Mouse (Mus musculus): ENCODE results near the gene Tcfl5. TPM values are rescaled to one million over a fixed set of nuclear protein-coding genes. Genes with fewer than 3 reads are reported as not detected.
A peak's percentile ranks its signal among the peaks of the same experiment; 100 is the strongest.

The Tcfl5 gene
- polyA plus RNA-seq (2016; fragmentation: Nextera tagmentation; extraction: Ambion mirVana): 0.06 and 0.20 TPM in 2 replicates

GRCm38 (mm10) chr2:180642555-180643260 lies at the start of gene Tcfl5:
Tcfl5 (minus strand) TSS chr2:180642708.
- Histone ChIP-seq H3K27ac (no peak within 1 kb of the TSS), H3K36me3 (no peaks in the 10 kb centered on the region), H3K4me3 (peak within 1 kb of the TSS; percentile 55), H3K9me3 (peaks cover 16% of the 10 kb centered on the region), H3K4me1 (peaks cover 7% of the 10 kb centered on the region; the same call in 1 of the 2 replicates), H3K27me3 (ENCODE audit: insufficient read depth, poor library complexity, severe bottlenecking) (peaks cover 53% of the 10 kb centered on the region)
- 6% methylated on average over 56 of the region's 56 CpGs for WGBS
- peak; percentile 72 for DNase-seq (ENCODE audit: low spot score)

GRCm38 (mm10) chr2:180689841-180690240 lies 47.3 kb upstream of the Tcfl5 start:
- DNase-seq (ENCODE audit: low spot score): no peak
- Histone ChIP-seq H3K4me3 (no peak overlapping the region), H3K36me3 (peaks cover 62% of the 10 kb centered on the region), H3K4me1 (peaks cover 8% of the 10 kb centered on the region; the same call in 1 of the 2 replicates), H3K9me3 (no peaks in the 10 kb centered on the region), H3K27ac (no peak overlapping the region), H3K27me3 (ENCODE audit: insufficient read depth, poor library complexity, severe bottlenecking) (no peaks in the 10 kb centered on the region)
- WGBS: 89% methylated on average over 5 of the region's 5 CpGs

- Histone ChIP-seq H3K27ac (no peak overlapping the region), H3K4me1 (no peaks in the 10 kb centered on the region), H3K4me3 (no peak overlapping the region), H3K27me3 (ENCODE audit: insufficient read depth, poor library complexity, severe bottlenecking) (no peaks in the 10 kb centered on the region), H3K9me3 (no peaks in the 10 kb centered on the region), H3K36me3 (peaks cover 93% of the 10 kb centered on the region)
- DNase-seq (ENCODE audit: low spot score): no peak
- 79% methylated on average over 4 of the region's 4 CpGs for WGBS
Measured at GRCm38 (mm10) chr2:180684031-180684430, 41.5 kb upstream of the Tcfl5 start.

GRCm38 (mm10) chr2:180683524-180683923 lies 41.0 kb upstream of the Tcfl5 start:
- Histone ChIP-seq H3K27ac (no peak overlapping the region), H3K27me3 (ENCODE audit: insufficient read depth, poor library complexity, severe bottlenecking) (no peaks in the 10 kb centered on the region), H3K36me3 (peaks cover 88% of the 10 kb centered on the region), H3K4me1 (no peaks in the 10 kb centered on the region), H3K4me3 (no peak overlapping the region), H3K9me3 (no peaks in the 10 kb centered on the region)
- DNase-seq (ENCODE audit: low spot score): no peak
- 76% methylated on average over 2 of the region's 2 CpGs for WGBS

GRCm38 (mm10) chr2:180681225-180681624 lies 38.7 kb upstream of the Tcfl5 start:
- no peak overlapping the region for H3K4me3 ChIP-seq
- H3K4me1 ChIP-seq: no peaks in the 10 kb centered on the region
- no peak for DNase-seq (ENCODE audit: low spot score)
- H3K27ac ChIP-seq: no peak overlapping the region
- peaks cover 65% of the 10 kb centered on the region for H3K36me3 ChIP-seq
- 73% methylated on average over 2 of the region's 2 CpGs for whole genome bisulfite sequencing
- H3K27me3 ChIP-seq (ENCODE audit: insufficient read depth, poor library complexity, severe bottlenecking): no peaks in the 10 kb centered on the region
- H3K9me3 ChIP-seq: no peaks in the 10 kb centered on the region

- H3K9me3 ChIP-seq: no peaks in the 10 kb centered on the region
- WGBS: 28% methylated on average over 4 of the region's 4 CpGs
- no peak overlapping the region for H3K4me3 ChIP-seq
- no peaks in the 10 kb centered on the region for H3K4me1 ChIP-seq
- H3K27me3 ChIP-seq (ENCODE audit: insufficient read depth, poor library complexity, severe bottlenecking): no peaks in the 10 kb centered on the region
- peaks cover 54% of the 10 kb centered on the region for H3K36me3 ChIP-seq
- no peak for DNase-seq (ENCODE audit: low spot score)
- H3K27ac ChIP-seq: no peak overlapping the region
Measured at GRCm38 (mm10) chr2:180678609-180679140, 36.2 kb upstream of the Tcfl5 start.

GRCm38 (mm10) chr2:180676706-180677105 lies 34.2 kb upstream of the Tcfl5 start:
- WGBS: 88% methylated on average over 2 of the region's 2 CpGs
- DNase-seq (ENCODE audit: low spot score): no peak
- Histone ChIP-seq H3K4me3 (no peak overlapping the region), H3K36me3 (peaks cover 54% of the 10 kb centered on the region), H3K27ac (no peak overlapping the region), H3K4me1 (no peaks in the 10 kb centered on the region), H3K9me3 (no peaks in the 10 kb centered on the region), H3K27me3 (ENCODE audit: insufficient read depth, poor library complexity, severe bottlenecking) (no peaks in the 10 kb centered on the region)

GRCm38 (mm10) chr2:180662008-180662407 lies 19.5 kb upstream of the Tcfl5 start:
- WGBS: 83% methylated on average over 4 of the region's 4 CpGs

GRCm38 (mm10) chr2:180660521-180660920 lies 18.0 kb upstream of the Tcfl5 start:
- Histone ChIP-seq H3K27me3 (ENCODE audit: insufficient read depth, poor library complexity, severe bottlenecking) (0 out of 2 replicates have a peak, but pooled peaks cover 6% of the 10 kb centered on the region), H3K27ac (no peak overlapping the region), H3K36me3 (peaks cover 38% of the 10 kb centered on the region), H3K9me3 (no peaks in the 10 kb centered on the region), H3K4me1 (peaks cover 12% of the 10 kb centered on the region), H3K4me3 (no peak overlapping the region)
- no peak for DNase-seq (ENCODE audit: low spot score)
- 81% methylated on average over 5 of the region's 5 CpGs for WGBS

More at GRCm38 (mm10) chr2:180662008-180662407, 19.5 kb upstream of the Tcfl5 start:
- peak; percentile 56 for DNase-seq (ENCODE audit: low spot score)
- Histone ChIP-seq H3K36me3 (peaks cover 53% of the 10 kb centered on the region), H3K9me3 (no peaks in the 10 kb centered on the region), H3K27me3 (ENCODE audit: insufficient read depth, poor library complexity, severe bottlenecking) (0 out of 2 replicates have a peak, but pooled peaks cover 6% of the 10 kb centered on the region), H3K4me3 (no peak overlapping the region), H3K27ac (no peak overlapping the region), H3K4me1 (peaks cover 12% of the 10 kb centered on the region)

- H3K27ac ChIP-seq: peak overlapping the region; percentile 67
- H3K4me3 ChIP-seq: peak overlapping the region; percentile 37
- 0 out of 2 replicates have a peak, but pooled peaks cover 6% of the 10 kb centered on the region for H3K27me3 ChIP-seq (ENCODE audit: insufficient read depth, poor library complexity, severe bottlenecking)
- H3K9me3 ChIP-seq: no peaks in the 10 kb centered on the region
- no peak for DNase-seq (ENCODE audit: low spot score)
- H3K36me3 ChIP-seq: peaks cover 28% of the 10 kb centered on the region
- WGBS: 34% methylated on average over 42 of the region's 42 CpGs
- H3K4me1 ChIP-seq: peaks cover 15% of the 10 kb centered on the region
Measured at GRCm38 (mm10) chr2:180659353-180660150, 17.0 kb upstream of the Tcfl5 start.

- 86% methylated on average over 5 of the region's 5 CpGs for WGBS
- DNase-seq (ENCODE audit: low spot score): peak; percentile 22
- 0 out of 2 replicates have a peak, but pooled peaks cover 6% of the 10 kb centered on the region for H3K27me3 ChIP-seq (ENCODE audit: insufficient read depth, poor library complexity, severe bottlenecking)
- H3K4me3 ChIP-seq: no peak overlapping the region
- H3K9me3 ChIP-seq: no peaks in the 10 kb centered on the region
- H3K27ac ChIP-seq: no peak overlapping the region
- peaks cover 26% of the 10 kb centered on the region for H3K36me3 ChIP-seq
- H3K4me1 ChIP-seq: peaks cover 15% of the 10 kb centered on the region
Measured at GRCm38 (mm10) chr2:180658381-180658780, 15.9 kb upstream of the Tcfl5 start.

GRCm38 (mm10) chr2:180657394-180658013 lies 15.0 kb upstream of the Tcfl5 start:
- Histone ChIP-seq H3K27ac (no peak overlapping the region), H3K36me3 (peaks cover 25% of the 10 kb centered on the region), H3K4me3 (no peak overlapping the region), H3K27me3 (ENCODE audit: insufficient read depth, poor library complexity, severe bottlenecking) (0 out of 2 replicates have a peak, but pooled peaks cover 6% of the 10 kb centered on the region), H3K9me3 (no peaks in the 10 kb centered on the region), H3K4me1 (peaks cover 15% of the 10 kb centered on the region)
- peak; percentile 79 for DNase-seq (ENCODE audit: low spot score)
- 70% methylated on average over 4 of the region's 4 CpGs for WGBS
